Mouse (Mus musculus) midbrain, embryonic 15.5 days (tissue): Measurements from ENCODE around the gene Rraga. TPM values are rescaled to one million over a fixed set of nuclear protein-coding genes. Genes with fewer than 3 reads are reported as not detected.
A peak's percentile ranks its signal among the peaks of the same experiment; 100 is the strongest.

Source experiments
- ATAC-seq: fragments of 200-750 bp; cut with Nextera tagmentation; replicated peaks from 2 replicates; pipeline ENCODE4 v1.8.0; 2017; ENCODE audit warnings: moderate TSS enrichment
- H3K27ac ChIP-seq: fragments of 300-500 bp; sonication (generic); 2 replicates; pipeline ENCODE4 v1.5.1; 2015; ENCODE audit warnings: mild to moderate bottlenecking, inconsistent platforms
- H3K27me3 ChIP-seq: fragments of 300-500 bp; sonication (generic); replicated peaks from 2 replicates; pipeline ENCODE4 v1.6.1; 2015; ENCODE audit warnings: inconsistent platforms
- H3K36me3 ChIP-seq: fragments of 300-500 bp; sonication (generic); replicated peaks from 2 replicates; pipeline ENCODE4 v1.6.1; 2015; ENCODE audit warnings: inconsistent platforms
- H3K4me1 ChIP-seq: fragments of 300-500 bp; sonication (generic); 2 replicates; pipeline ENCODE4 v1.6.1; 2015; ENCODE audit warnings: inconsistent platforms
- H3K4me2 ChIP-seq: fragments of 300-500 bp; sonication (generic); 2 replicates; pipeline ENCODE4 v1.6.1; 2015; ENCODE audit warnings: inconsistent platforms, mild to moderate bottlenecking, moderate library complexity
- H3K4me3 ChIP-seq: fragments of 300-500 bp; sonication (generic); 2 replicates; pipeline ENCODE4 v1.5.1; 2015; ENCODE audit warnings: mild to moderate bottlenecking, inconsistent platforms
- H3K9ac ChIP-seq: fragments of 300-500 bp; sonication (generic); 2 replicates; pipeline ENCODE4 v1.6.1; 2015; ENCODE audit warnings: mild to moderate bottlenecking, inconsistent platforms
- H3K9me3 ChIP-seq: fragments of 300-500 bp; sonication (generic); 2 replicates; pipeline ENCODE4 v1.6.1; 2016; ENCODE audit warnings: inconsistent platforms
- WGBS: fragments of 180-500 bp; shearing (Covaris S2); methylation state at CpG from one replicate; pipeline ENCODE4 v1.1.7; 2015; ENCODE audit warnings: mixed read lengths; 5-methylcytosine and 5-hydroxymethylcytosine counted together
- polyA plus RNA-seq: library from polyadenylated mRNA; unstranded; fragments of >200 nt; fragmentation: Nextera tagmentation; extraction: Ambion mirVana; gene quantifications from 2 replicates; pipeline ENCODE4 v1.2.1, GENCODE M21; 2015

Gene Rraga
- polyA plus RNA-seq: 100 and 115 TPM in 2 replicates

GRCm38 (mm10) chr4:86575283-86575983, at the start of gene Rraga:
TSS of gene Rraga (plus strand) at chr4:86575668.
- WGBS: under 1% methylated on average over 53 of the region's 53 CpGs
- Histone ChIP-seq H3K4me1 (peaks cover 28% of the 10 kb centered on the region), H3K4me2 (peak within 1 kb of the TSS; percentile 82), H3K4me3 (peak within 1 kb of the TSS; percentile 90), H3K36me3 (no peaks in the 10 kb centered on the region), H3K27me3 (no peaks in the 10 kb centered on the region), H3K9ac (peak within 1 kb of the TSS; percentile 98), H3K9me3 (no peaks in the 10 kb centered on the region), H3K27ac (peak within 1 kb of the TSS; percentile 98)
- ATAC-seq: peak; percentile 98

GRCm38 (mm10) chr4:86527162-86528136, 48.0 kb upstream of the Rraga start:
- Histone ChIP-seq H3K9ac (no peak overlapping the region), H3K9me3 (no peaks in the 10 kb centered on the region), H3K27ac (no peak overlapping the region), H3K4me3 (no peak overlapping the region), H3K27me3 (no peaks in the 10 kb centered on the region), H3K36me3 (no peaks in the 10 kb centered on the region), H3K4me2 (no peak overlapping the region), H3K4me1 (no peaks in the 10 kb centered on the region)
- 84% methylated on average over 11 of the region's 11 CpGs for WGBS
- ATAC-seq: no peak

- H3K4me3 ChIP-seq: no peak overlapping the region
- H3K27ac ChIP-seq: no peak overlapping the region
- H3K36me3 ChIP-seq: no peaks in the 10 kb centered on the region
- no peaks in the 10 kb centered on the region for H3K27me3 ChIP-seq
- H3K4me2 ChIP-seq: no peak overlapping the region
- H3K9ac ChIP-seq: no peak overlapping the region
- WGBS: 77% methylated on average over 6 of the region's 6 CpGs
- ATAC-seq: no peak
- no peaks in the 10 kb centered on the region for H3K9me3 ChIP-seq
- no peaks in the 10 kb centered on the region for H3K4me1 ChIP-seq
Measured at GRCm38 (mm10) chr4:86529161-86529560, 46.3 kb upstream of the Rraga start.

DNA sequence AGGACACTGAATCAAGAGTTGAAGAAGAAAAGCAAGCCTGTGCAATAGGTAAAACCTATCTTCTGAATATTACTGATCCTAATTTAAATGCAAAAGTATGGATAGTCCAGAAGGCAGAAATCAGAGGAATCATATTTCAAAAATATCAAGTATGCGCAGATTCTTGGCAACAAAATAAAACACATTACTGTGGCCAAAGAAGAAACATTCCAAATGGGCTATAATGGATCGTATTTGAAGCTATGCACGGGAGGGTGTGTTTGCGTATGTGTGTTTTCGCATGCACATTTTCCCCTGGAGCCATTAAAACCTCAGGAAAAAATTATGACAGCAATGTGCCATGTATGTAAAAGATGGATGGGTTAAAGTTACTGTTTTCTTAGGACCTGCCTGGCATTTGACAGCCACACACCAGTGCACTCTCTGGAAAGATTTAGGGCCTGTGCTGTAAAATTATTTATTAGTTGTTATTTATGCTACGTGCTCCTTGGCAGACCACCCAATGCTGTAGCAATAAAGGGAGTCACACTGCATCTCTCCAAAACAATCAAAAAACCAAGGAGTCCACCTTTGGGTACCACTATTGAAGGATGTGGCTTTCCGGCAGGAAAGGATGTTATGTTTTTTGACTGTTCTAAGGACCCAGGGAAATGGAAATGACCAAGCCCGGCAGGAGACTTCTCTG, 41.9 kb upstream of the Rraga start:
- Histone ChIP-seq H3K4me3 (no peak overlapping the region), H3K9ac (no peak overlapping the region), H3K27ac (no peak overlapping the region), H3K9me3 (no peaks in the 10 kb centered on the region), H3K27me3 (no peaks in the 10 kb centered on the region), H3K36me3 (no peaks in the 10 kb centered on the region), H3K4me1 (no peaks in the 10 kb centered on the region), H3K4me2 (no peak overlapping the region)
- WGBS: 90% methylated on average over 8 of the region's 8 CpGs
- ATAC-seq: no peak

- H3K27ac ChIP-seq: no peak overlapping the region
- no peaks in the 10 kb centered on the region for H3K36me3 ChIP-seq
- no peak overlapping the region for H3K4me3 ChIP-seq
- WGBS: 66% methylated on average over 5 of the region's 5 CpGs
- H3K4me2 ChIP-seq: no peak overlapping the region
- no peaks in the 10 kb centered on the region for H3K4me1 ChIP-seq
- H3K9me3 ChIP-seq: no peaks in the 10 kb centered on the region
- H3K27me3 ChIP-seq: no peaks in the 10 kb centered on the region
- no peak for ATAC-seq
- H3K9ac ChIP-seq: no peak overlapping the region
Measured at GRCm38 (mm10) chr4:86534091-86534481, 41.4 kb upstream of the Rraga start.

GRCm38 (mm10) chr4:86537972-86538371, 37.5 kb upstream of the Rraga start:
- no peak overlapping the region for H3K27ac ChIP-seq
- WGBS: 48% methylated on average over 4 of the region's 4 CpGs
- no peak for ATAC-seq
- no peak overlapping the region for H3K9ac ChIP-seq
- no peaks in the 10 kb centered on the region for H3K4me1 ChIP-seq
- H3K36me3 ChIP-seq: no peaks in the 10 kb centered on the region
- no peaks in the 10 kb centered on the region for H3K9me3 ChIP-seq
- no peak overlapping the region for H3K4me2 ChIP-seq
- H3K4me3 ChIP-seq: no peak overlapping the region
- no peaks in the 10 kb centered on the region for H3K27me3 ChIP-seq

GRCm38 (mm10) chr4:86538936-86539335, 36.5 kb upstream of the Rraga start:
- no peak overlapping the region for H3K4me3 ChIP-seq
- no peaks in the 10 kb centered on the region for H3K4me1 ChIP-seq
- no peaks in the 10 kb centered on the region for H3K36me3 ChIP-seq
- WGBS: 92% methylated on average over 5 of the region's 5 CpGs
- H3K4me2 ChIP-seq: no peak overlapping the region
- H3K9me3 ChIP-seq: no peaks in the 10 kb centered on the region
- H3K27me3 ChIP-seq: no peaks in the 10 kb centered on the region
- ATAC-seq: no peak
- H3K9ac ChIP-seq: no peak overlapping the region
- no peak overlapping the region for H3K27ac ChIP-seq

DNA sequence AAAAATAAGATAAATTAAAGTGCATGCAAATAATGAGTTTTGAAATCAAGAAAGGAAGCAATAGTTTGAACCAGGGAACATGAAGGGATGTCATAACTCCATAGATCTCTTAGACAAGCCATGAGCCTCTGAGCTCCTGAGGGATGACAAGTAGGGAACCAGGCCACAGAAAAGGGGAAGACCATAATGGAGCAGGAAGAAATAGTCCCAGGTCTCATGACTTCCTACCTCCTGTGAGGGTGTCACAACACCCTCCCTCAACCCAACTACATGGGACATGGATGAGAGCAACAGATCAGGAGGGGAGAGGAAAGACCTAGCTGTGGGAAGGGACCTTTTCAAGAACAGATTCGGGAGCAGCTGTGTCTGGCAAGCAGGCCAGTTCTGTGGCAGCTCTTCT, 33.9 kb upstream of the Rraga start:
- Histone ChIP-seq H3K36me3 (no peaks in the 10 kb centered on the region), H3K27ac (no peak overlapping the region), H3K4me1 (no peaks in the 10 kb centered on the region), H3K9me3 (no peaks in the 10 kb centered on the region), H3K4me3 (no peak overlapping the region), H3K27me3 (no peaks in the 10 kb centered on the region), H3K9ac (no peak overlapping the region), H3K4me2 (no peak overlapping the region)
- ATAC-seq: no peak
- WGBS: 89% methylated on average over 1 of the region's 1 CpGs

DNA sequence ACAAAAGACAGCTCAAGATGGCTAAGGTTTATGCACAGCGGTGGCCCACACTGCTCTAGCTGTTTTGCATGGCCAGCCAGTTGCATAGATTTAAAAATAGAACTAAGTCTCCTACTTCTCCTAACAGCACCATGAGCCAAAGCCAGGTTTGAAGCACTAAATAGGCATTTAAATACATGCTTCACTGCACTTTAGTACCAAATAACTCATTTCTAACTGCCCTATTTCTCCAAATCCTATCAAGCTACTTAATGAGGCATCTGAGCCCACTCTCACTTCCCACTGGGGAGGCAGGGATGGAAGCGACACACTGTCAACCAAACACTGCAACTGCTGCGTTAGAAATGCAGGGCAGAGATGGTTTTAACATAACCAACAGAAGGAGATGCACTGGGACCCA, 31.5 kb upstream of the Rraga start:
- no peak overlapping the region for H3K4me2 ChIP-seq
- H3K27me3 ChIP-seq: no peaks in the 10 kb centered on the region
- H3K36me3 ChIP-seq: no peaks in the 10 kb centered on the region
- ATAC-seq: no peak
- no peaks in the 10 kb centered on the region for H3K4me1 ChIP-seq
- WGBS: 62% methylated on average over 3 of the region's 3 CpGs
- H3K9ac ChIP-seq: no peak overlapping the region
- H3K27ac ChIP-seq: no peak overlapping the region
- no peak overlapping the region for H3K4me3 ChIP-seq
- H3K9me3 ChIP-seq: no peaks in the 10 kb centered on the region

DNA sequence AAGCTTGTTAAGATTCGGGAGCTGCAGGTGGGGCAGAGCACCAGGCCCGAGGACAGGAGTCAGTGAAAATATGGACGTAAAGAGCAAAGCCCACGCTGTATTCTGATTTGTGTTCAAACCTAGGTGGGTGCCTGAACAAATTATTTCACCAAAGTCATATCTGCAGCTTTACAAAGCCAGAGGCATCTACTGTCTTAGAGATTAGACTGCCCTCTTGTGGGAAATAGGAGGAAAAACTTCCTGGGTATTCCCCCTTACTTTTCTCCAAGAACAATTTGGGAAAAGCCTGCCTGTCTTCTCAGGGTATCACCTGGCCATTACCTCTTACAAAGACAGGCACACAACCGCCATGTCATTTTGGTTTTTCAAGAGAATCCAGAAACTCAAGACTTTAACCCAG, 29.9 kb upstream of the Rraga start:
- ATAC-seq: no peak; the same call in 1 of the 2 replicates
- no peaks in the 10 kb centered on the region for H3K4me1 ChIP-seq
- no peaks in the 10 kb centered on the region for H3K9me3 ChIP-seq
- WGBS: 61% methylated on average over 5 of the region's 5 CpGs
- H3K36me3 ChIP-seq: no peaks in the 10 kb centered on the region
- H3K4me2 ChIP-seq: no peak overlapping the region
- no peak overlapping the region for H3K27ac ChIP-seq
- H3K4me3 ChIP-seq: no peak overlapping the region
- no peak overlapping the region for H3K9ac ChIP-seq
- no peaks in the 10 kb centered on the region for H3K27me3 ChIP-seq

GRCm38 (mm10) chr4:86548332-86548731, 27.1 kb upstream of the Rraga start:
- Histone ChIP-seq H3K4me2 (no peak overlapping the region), H3K4me1 (no peaks in the 10 kb centered on the region), H3K4me3 (no peak overlapping the region), H3K36me3 (no peaks in the 10 kb centered on the region), H3K27me3 (no peaks in the 10 kb centered on the region), H3K9me3 (no peaks in the 10 kb centered on the region), H3K9ac (no peak overlapping the region), H3K27ac (no peak overlapping the region)
- 89% methylated on average over 9 of the region's 9 CpGs for WGBS
- ATAC-seq: no peak

DNA sequence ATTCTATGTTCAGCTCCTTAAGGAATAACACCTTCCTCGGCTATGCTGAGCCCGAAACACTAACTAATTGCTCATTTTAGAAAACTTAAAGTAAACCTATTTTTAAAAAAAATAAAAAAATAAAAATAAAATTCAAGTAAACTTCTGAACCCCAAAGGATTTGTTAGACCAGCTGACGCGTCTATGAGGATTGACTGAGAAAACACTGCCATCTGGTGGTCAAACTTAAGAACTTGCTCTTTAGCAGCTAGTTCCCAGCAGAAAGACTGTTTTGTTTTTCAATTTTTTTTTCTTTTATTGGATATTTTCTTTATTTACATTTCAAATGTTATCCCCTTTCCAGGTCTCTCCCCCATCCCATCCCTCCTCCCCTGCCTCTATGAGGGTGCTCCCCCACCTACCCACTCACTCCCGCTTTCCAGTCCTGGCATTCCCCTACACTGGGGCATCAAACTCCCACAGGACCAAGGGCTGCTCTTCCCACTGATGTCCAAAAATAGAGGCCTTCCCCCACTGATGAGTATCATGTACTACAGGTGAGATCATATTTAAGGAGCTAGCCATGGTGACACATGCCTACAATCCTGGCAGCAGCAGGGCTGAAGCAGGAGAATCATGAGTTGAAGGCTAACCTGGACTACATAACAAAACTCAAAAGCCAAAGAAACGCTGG, 20.3 kb upstream of the Rraga start:
- no peaks in the 10 kb centered on the region for H3K27me3 ChIP-seq
- no peak overlapping the region for H3K4me3 ChIP-seq
- no peaks in the 10 kb centered on the region for H3K36me3 ChIP-seq
- H3K9me3 ChIP-seq: no peaks in the 10 kb centered on the region
- H3K4me2 ChIP-seq: no peak overlapping the region
- WGBS: 26% methylated on average over 6 of the region's 6 CpGs
- ATAC-seq: peak; percentile 70
- no peak overlapping the region for H3K27ac ChIP-seq
- H3K4me1 ChIP-seq: no peaks in the 10 kb centered on the region
- no peak overlapping the region for H3K9ac ChIP-seq
